Mouse (Mus musculus) erythroblast, adult 5-6 weeks (primary cell): Measurements from ENCODE around the gene Mybph. TPM values are rescaled to one million over a fixed set of nuclear protein-coding genes. Genes with fewer than 3 reads are reported as not detected.

Source experiments
- ATAC-seq: replicated peaks from 2 replicates; pipeline ENCODE4 v1.8.0; 2016; ENCODE audit warnings: moderate number of reproducible peaks, mild to moderate bottlenecking, moderate TSS enrichment, inconsistent platforms; ENCODE audit not compliant: poor library complexity, low FRiP score, severe bottlenecking
- total RNA-seq, 2 experiments: library from RNA; stranded (forward) in 1 of 2; stranded (reverse) in 1 of 2; fragments of 150-400 nt in 1 of 2; fragments of 200-764, 138-1000 nt in 1 of 2; gene quantifications; 2 replicates each; pipeline versions ENCODE4 v1.2.3 to v1.2.4; 2015 to 2017; ENCODE audit warnings: low replicate concordance in 2 of 2

Gene Mybph
- not detected in 2 replicates for total RNA-seq (2015; ENCODE audit: low replicate concordance)
- total RNA-seq (2017; ENCODE audit: low replicate concordance) = not detected in 2 replicates

DNA sequence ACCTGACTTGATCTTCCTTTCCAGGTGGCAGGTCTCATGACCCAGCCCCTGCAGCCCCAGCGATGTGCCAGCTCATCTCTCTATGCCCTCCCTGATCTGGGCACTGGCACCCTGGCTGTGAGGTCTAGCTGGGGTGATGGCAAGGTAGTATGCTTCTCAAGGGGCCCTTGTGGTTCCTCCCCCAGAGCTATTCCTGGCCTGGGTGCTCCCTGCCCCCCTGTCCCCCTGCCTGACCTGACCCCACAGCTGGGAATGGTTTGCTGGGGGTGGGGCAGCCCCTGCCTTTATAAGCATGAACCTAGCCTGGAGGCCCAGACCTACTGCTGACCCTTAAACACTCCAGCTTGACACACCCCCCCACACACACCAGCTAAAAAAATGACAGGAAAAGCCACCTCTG lies at the start of gene Mybph:
Gene Mybph (plus strand): TSS at position 323 of the 400 bp plus-strand sequence.
- no peak for ATAC-seq

DNA sequence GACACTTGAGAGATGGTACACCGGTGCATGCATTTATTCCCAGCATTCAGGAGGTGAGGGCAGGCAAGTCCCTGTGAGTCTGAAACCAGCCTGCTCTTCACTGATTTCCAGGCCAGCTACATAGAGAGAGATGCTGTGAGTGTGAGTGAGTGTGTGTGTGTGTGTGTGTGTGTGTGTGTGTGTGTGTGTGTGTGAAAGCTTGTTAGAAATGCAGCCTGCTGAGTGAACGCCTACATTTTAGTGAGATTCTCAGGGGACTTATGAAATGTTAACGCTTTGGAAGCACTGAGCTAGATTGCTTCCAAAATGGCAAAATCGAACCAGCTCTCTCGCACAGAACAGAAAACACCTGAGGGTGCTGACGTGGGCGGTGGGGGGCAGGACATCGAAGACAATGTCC lies 47.2 kb upstream of the Mybph start:
- ATAC-seq = no peak

DNA sequence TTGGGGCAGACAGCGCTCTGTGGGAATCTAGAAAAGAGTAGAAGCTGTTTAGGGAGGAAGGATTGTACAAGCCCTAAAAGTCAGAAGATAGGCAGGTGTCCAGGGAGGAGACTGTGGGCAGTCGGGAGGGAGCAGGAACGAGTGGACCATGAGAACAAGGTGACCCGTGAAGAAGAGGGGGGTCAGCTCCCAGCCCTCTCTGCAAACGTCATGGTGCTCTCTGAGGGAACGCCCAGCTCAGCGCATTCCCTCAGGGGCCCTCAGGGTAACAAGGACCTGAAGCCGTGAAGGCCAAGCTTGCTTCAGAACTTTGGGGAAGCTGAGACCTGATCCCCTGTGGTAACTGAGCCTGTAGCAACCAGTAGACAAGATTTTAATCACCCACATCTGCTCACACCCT lies 43.2 kb upstream of the Mybph start:
- no peak for ATAC-seq

DNA sequence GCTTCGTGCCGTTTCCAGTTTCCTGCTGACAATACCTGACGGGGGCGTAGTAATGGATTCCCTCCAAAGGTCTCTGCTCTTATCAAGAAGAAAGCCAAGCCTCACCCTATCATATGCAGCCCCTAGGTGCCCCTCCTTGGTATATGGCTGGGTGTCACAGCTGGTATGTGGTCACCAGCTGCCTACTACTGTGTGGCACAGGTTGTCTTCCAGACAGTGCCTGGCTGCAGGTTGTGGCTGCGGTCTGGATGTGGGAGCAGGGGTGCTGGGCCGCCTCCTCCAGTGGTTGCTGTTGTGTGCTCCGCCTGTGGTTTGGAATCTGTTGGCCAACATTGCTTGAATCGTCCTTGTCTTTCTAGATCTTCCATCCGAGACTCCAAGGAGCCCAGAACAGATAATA lies 42.5 kb upstream of the Mybph start:
- no peak for ATAC-seq

DNA sequence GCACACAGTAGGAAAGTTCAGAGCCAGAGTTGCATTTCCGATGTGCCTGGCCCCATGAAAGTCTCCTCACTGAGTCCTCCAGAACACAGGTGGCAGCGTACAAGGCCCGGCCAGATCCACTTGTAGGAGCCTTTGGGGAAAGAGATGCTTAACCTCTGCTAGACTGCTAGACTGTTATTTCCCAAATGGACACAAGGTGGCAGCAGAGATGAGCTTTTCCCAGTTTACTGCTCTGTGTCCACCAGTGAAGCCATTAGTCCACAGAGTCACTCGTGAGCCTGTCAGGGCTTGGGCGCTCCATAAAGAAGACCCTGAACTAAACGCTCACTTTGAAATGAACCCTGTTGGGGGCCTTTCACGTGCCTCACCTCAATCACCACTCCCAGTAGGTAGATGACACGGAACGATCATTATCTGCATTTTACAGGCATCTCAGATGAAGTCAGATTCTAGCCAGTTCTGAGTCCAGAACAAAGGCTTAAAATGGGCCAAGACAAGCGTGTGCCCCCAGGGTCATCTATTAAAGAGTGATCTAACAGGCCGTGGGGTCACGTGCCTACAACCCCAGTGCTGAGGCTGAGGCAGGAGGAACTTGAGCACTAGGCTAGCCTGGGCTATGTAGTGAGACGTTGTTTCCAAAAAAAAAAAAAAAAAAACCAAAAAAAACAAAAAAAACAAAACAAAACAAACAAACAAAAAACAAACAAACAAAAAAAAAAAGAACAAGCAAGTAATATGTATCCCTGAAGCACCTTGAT lies 41.4 kb upstream of the Mybph start:
- ATAC-seq = peak; percentile 73

DNA sequence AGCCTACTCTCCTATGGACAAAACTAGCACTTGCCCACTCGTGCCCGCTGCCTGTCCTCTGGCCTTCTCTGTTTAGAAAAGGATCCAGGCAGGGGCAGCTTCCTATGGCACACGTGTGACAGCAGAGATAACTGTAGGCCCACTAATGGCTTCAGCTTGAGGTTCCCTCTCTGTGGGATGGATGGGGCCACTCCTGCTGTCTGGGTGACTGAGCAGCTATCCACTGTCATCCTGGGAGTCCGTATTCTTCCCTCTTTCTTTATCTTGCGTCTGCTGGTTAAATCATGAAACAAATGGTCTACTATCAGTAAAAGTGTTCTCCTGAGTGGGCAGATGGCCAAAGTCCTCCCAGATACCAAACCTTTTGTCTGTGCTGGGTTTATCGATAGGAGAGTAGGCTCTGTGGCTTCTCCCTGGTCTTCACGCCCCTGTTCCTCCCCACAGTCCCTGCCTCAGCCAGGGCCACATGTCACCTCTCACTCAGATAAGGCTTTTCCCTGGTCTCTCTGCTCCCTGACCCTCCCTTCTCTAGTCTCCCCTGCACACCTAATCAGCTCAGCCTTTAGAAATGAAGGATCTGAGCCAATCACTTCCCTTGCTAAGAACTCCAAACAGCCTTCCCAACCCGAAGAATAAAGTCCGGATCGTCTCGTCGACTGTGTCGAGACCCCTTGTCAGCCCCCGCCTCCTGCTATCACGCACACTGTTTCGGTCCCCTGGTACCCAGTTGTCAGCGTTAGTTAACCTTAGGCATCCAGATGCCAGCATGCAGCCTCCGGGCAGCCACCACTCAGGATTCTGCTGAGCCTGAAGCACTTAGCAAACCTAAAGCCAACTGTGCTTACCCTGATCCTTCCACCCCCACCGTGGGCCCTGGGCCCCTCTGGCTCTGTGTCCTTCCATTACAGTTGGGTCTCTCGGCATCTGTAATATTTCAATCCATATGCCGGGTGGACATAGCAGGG lies 40.3 kb upstream of the Mybph start:
- no peak for ATAC-seq

DNA sequence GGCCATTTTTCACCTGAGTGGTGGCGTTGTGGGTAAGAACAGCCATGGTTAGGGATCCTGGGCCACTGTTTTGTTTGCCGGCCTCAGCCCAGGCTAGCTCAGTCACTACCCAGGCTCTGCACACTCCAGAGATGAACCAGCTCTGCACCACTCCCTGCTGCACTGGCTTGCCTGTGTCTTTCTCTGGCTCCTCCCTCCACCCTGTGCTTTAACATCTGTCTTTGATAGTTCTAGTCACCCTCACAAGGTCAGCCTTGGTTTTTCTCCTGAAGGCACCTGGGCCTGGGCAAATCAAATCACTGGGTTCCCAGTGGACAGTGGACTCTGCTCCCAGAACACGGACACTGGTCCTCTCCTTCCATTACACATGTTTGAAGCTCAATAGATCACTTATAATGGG lies 39.1 kb upstream of the Mybph start:
- ATAC-seq = no peak

DNA sequence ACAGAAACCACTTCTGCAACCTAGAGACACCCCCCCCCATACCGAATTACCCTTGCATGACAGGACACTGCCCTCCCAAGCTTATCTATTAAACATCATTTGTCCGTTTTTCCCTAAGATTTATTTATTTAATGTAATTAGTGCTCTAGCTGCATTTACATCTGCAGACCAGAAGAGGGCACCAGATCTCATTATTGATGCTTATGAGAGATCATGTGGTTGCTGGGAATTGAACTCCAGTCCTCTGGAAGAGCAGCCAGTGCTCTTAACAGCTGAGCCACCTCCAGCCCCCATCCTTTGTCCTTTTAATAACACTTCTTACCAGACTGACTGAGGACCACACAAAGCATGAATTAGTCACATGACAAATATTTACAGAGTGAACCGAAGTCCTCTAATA lies 38.6 kb upstream of the Mybph start:
- no peak for ATAC-seq

DNA sequence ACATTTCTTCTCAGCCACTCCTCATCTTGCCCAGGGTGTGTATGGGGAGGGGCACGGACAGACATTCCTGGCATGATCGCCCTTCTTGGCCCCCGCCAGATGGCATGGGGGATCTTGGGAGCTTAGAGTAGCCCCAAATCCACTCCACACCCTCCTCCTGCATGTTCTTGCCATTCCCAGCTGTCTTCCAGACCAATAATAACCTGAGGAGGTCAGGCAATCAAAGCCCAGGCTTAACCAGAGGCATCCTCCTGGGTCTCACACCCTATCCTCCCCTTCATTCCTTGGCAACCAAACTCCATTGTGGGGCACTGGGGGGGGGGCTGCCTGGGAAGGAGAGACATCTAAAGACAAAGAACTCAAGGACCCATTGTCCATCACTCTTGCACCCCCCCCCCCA lies 32.8 kb upstream of the Mybph start:
- no peak for ATAC-seq

DNA sequence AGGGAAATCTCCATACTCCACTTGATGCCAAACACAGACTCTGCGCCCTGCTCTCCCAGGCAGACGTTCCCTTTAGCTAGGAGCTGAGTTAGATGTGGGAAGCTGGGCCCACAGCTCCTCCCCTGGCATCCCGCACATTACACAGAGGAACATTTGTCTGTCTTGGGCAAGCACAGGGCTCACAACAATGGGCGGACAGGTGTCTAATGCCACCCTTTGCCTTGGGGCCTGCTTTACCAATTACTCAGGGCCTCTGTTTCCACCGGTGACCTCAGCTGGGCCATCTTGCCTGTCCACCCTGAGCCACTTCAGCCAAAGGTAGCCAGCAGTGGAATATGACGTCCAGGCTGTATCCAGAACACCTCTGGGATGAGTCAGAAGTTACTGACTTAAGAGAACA lies 31.8 kb upstream of the Mybph start:
- ATAC-seq = no peak

DNA sequence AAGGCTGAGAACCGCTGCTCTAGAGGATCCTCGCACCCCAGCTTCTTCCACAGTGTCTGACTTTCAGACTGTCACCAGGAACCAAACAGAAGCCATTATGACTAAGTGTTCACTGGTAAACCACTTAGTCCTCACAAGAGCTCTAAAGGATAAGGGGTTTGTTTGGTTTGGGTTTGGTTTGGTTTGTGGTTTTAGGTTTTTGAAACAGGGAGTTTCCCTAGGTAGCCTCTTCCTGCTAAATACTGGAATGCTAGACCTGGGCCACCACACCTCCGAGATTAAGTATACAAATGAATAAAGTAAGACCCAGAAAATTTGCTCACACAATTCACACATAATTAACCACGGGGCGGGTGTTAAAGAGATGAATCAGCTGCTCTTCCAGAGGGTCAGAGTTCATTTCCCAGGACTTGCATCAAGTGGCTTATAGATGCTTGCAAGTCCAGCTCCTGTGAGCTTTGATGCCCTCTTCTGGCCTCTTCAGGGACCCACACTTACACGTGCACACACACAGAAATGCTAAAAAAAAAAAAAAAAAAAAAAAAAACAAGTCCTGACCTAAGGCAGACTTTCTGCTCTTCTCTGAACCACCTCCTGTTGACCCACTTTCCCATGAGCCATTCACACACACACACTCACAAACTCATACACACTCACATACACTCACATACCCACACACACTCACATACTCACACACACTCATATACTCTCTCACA lies 30.6 kb upstream of the Mybph start:
- ATAC-seq = no peak

DNA sequence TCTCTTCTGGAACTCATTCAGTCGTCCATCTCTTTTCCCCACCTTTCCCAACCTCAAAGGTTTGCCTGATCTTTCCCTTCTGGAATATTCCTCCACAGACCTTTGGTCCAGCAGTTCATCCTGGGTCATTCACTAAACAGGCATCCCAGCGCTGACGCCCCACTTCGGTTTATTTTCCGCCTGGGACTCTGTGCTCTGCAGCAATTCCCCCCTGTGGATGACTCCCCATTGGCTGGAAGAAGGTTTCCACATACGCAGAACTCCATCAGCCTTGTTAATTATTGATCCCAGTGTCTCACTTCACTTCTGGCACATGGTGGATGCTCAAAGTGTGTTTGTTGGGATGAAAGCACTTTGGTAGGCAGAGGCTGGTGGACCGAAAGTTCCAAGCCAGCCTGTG lies 29.8 kb upstream of the Mybph start:
- no peak for ATAC-seq

DNA sequence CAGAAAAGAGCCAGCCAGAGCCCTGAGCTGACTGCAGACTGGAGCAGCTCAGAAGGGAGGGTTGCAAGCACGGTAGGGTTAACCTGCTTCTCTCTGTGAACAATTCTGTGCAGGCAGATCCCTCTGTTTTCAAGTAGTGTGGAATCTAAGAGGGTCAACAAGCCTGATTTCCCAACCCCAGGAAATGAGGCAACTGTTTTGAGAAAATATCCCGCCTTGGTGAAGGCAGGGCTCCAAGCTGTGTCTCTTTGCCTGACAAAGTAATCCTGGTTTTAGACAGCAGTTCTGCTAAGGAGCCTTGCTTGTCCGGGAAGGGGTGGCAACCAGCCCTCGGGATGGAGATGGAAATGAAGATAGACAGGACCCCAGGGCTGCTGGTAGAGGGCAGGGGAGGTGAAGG lies 28.8 kb upstream of the Mybph start:
- ATAC-seq = no peak

DNA sequence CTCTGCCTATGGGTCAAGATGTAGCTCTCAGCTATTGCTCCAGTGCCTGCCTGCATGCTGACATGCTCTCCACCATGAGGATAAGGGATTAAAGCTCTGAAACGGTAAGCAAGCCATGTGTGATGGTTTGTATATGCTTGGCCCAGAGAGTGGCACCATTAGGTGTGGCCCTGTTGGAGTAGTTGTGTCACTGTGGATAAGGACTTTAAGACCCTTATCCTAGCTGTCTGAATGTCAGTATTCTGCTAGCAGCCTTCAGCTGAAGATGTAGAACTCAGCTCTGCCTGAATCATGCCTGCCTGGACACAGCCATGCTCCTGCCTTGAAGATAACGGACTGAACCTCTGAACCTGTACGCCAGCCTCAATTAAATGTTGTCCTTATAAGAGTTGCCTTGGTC lies 26.7 kb upstream of the Mybph start:
- no peak for ATAC-seq

DNA sequence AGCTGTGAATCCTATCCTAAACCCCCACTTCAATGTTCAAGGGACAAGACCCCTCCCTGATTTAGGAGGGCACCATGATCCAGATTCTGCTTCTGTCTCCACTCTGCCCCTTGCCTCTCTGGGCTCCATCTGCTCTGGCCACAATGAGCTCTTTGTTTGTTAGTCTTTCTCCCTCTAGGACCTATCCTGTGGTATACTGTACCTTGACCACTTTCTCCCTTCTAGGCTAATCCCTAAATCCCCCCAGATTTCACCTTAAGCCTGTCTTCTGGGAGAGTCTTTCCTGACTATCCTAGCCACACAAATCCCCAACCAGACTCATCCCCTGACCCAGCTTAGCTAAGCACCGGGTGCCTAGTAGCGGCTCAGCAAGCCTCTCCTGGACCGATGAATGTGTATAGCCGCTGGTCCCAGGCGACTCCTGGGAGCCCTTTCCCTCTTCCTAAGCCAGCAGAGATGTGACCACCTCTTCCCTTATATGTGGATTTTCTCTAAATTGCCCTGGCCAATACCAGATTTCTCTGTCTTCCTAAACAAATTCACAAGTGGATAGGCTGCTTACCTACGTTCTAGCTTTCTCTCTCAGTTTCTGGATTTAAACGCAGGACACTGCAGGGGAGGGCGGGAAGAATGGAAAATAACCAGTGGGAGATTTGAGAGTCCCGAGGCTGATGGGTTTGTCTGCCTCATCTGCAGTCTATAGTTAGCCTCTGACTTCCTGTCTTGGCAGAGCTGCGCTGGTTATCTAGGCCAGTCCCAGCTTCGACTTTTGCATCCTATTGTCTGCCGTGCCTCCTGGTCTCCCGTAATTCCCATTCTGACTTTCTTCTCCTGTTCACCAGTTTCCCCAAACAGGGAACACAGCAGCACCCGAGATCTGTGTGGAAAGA lies 25.6 kb upstream of the Mybph start:
- ATAC-seq = no peak

DNA sequence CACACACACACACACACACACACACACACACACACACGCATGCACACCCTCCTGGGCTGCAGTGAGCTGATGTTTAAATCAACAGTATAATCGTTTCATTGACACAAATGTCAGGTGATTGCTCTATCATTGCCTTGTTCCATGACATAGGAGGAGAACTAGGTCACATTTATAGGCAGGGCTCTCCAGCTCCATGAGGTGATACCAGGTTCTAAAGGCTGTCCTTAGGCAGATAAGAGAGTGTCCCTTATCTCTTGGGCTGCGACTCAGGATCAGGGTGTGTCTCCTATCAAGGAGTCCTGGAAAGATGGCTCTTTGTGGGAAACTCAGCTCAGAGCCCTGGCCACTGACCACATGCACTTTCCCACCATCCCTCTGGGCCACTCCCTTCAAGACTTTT lies 24.7 kb upstream of the Mybph start:
- no peak for ATAC-seq

DNA sequence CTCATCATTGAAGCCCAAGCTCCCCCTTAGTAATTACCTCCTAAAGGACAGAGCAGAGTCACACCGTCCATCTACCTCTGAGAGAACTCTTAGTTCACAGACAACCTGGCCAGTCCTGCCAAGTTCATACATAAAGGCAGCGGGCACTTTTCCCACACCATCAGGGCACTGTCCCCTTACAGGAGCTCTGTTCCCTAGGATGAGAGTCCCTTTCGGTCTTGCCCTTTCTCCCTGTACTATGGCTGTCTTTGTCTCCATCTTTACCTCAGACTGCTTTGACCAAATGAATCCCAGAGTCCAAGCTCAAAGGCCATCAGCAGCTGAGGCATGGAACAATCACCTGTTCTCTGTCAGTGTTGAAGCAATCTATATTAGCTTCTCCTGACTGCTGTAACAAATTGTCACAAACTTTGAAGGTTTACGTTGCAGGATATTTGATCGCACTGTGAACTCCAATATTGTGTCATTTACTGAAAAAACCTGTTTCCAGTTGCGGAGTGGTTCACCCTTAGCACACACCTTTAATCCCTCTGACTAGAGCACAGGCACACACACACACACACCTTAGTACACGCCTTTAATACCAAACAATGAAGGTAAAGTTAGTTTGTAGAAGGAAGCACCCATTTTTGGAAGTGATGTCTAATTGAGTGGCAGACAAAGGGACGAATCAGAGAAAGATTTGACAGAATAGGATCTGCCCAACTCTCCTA lies 24.1 kb upstream of the Mybph start:
- ATAC-seq = no peak

DNA sequence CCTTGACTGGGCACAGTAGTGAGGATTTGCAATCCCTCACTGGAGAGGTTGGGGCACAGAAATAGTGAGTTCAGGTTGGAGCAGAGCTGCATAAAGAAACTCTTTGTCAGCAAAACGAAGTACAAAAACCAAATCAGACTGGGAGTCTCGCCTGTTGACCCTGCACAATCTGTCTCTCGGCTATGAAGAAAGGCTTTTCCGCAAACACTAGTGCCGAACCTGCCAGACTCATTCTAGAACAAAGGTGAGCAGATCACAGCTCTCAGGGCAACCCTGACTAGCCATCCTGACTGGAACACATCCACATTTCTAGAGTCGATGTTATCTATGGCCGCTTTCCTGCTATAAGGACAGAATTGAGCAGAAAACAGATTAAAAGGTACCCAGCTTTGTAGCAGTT lies 20.2 kb upstream of the Mybph start:
- no peak for ATAC-seq

DNA sequence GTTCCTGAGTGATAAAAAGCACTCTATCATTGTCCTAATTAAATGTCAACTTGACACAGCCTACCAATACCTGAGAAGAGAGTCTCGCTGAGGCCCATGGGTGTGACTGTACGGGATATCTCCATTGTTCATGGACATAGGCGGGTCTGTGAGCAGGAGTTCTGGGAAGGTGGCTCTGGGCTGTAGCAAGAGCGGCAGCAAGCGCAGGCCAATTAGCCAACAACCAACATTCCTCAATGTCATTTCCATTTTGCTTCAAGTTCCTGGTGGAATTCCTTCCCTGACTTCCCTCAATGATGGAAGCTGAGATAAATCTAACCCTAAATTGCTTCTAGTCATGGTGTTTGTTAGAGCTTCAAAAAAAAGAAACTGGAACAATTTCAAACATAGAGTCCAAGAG lies 15.3 kb upstream of the Mybph start:
- no peak for ATAC-seq
